7 mouse cellular contexts compared by ENCODE assay signal in genomic region chr9:118924554-118925085, GRCm38 (mm10). TPM values are rescaled to one million over a fixed set of nuclear protein-coding genes. Genes with fewer than 3 reads are reported as not detected.
A peak's percentile ranks its signal among the peaks of the same experiment; 100 is the strongest.
DNase-seq lines count a peak whose midpoint lies in the region; ATAC-seq and TF ChIP-seq lines count a peak whose summit lies in the region.

No protein-coding gene starts in this region.

- no peaks in the 10 kb centered on the region for H3K36me3 ChIP-seq in lung, embryonic 15.5 days
- no peaks in the 10 kb centered on the region for H3K36me3 ChIP-seq in forebrain, embryonic 10.5 days (replicated peaks)
- H3K36me3 ChIP-seq in limb, embryonic 10.5 days, result no peaks in the 10 kb centered on the region
- no peaks in the 10 kb centered on the region for H3K36me3 ChIP-seq in small intestine, adult 2 months (ENCODE audit: control insufficient read depth, insufficient read depth, low read length)

- peaks cover 39% of the 10 kb centered on the region for H3K4me1 ChIP-seq in lung, embryonic 15.5 days
- peaks cover 52% of the 10 kb centered on the region for H3K4me1 ChIP-seq in forebrain, embryonic 10.5 days
- peaks cover 55% of the 10 kb centered on the region for H3K4me1 ChIP-seq in limb, embryonic 10.5 days
- H3K4me1 ChIP-seq in small intestine, adult 2 months (ENCODE audit: control insufficient read depth, insufficient read depth, insufficient read length, low read length), result peaks cover 18% of the 10 kb centered on the region

- H3K9ac ChIP-seq in lung, embryonic 15.5 days, result peak overlapping the region; percentile 53; the same call in 1 of the 2 replicates

- no peaks in the 10 kb centered on the region for H3K27me3 ChIP-seq in lung, embryonic 15.5 days
- H3K27me3 ChIP-seq in forebrain, embryonic 10.5 days (ENCODE audit: poor library complexity, severe bottlenecking), result peaks cover 36% of the 10 kb centered on the region
- H3K27me3 ChIP-seq in limb, embryonic 10.5 days (ENCODE audit: low read depth, poor library complexity, severe bottlenecking), result peaks cover 25% of the 10 kb centered on the region
- H3K27me3 ChIP-seq in small intestine, adult 2 months (ENCODE audit: control insufficient read depth, insufficient read depth, low read length), result no peaks in the 10 kb centered on the region

- ATAC-seq in lung, embryonic 15.5 days (ENCODE audit: borderline replicate concordance, extremely low read depth, low FRiP score, low TSS enrichment), result no peak

- no peak for DNase-seq in lung, postnatal 10 days
- DNase-seq in forebrain, embryonic 10.5 days (ENCODE audit: extremely low spot score, low spot score), result no peak
- no peak for DNase-seq in limb, embryonic 10.5 days (ENCODE audit: low spot score)
- DNase-seq in spleen, postnatal 14 days (ENCODE audit: low spot score in 2 of 2), result no peak
- no peak for DNase-seq in layer of hippocampus, adult 18-20 months (ENCODE audit: low spot score in 2 of 2)

- no peak for TF ChIP-seq CTCF in small intestine, adult 2 months (IDR thresholded peaks at IDR 0.05; ENCODE audit: extremely low read depth, insufficient read length, insufficient replicate concordance, low read depth, low read length)

- WGBS in lung, embryonic 15.5 days, result 15% methylated on average over 16 of the region's 16 CpGs
- 13% methylated on average over 15 of the region's 16 CpGs for WGBS in forebrain, embryonic 10.5 days
- WGBS in limb, embryonic 10.5 days, result 8% methylated on average over 15 of the region's 16 CpGs
- 46% methylated on average over 16 of the region's 16 CpGs for WGBS in small intestine, adult 2 months

- peak overlapping the region; percentile 88 for H3K4me2 ChIP-seq in lung, embryonic 15.5 days

- no peak for TF ChIP-seq POLR2A in small intestine, adult 2 months (IDR thresholded peaks at IDR 0.05; ENCODE audit: low read depth, low read length)

- no peaks in the 10 kb centered on the region for H3K9me3 ChIP-seq in lung, embryonic 15.5 days
- no peaks in the 10 kb centered on the region for H3K9me3 ChIP-seq in forebrain, embryonic 10.5 days
- H3K9me3 ChIP-seq in limb, embryonic 10.5 days (replicated peaks), result no peaks in the 10 kb centered on the region

- peak overlapping the region; percentile 89 for H3K27ac ChIP-seq in lung, embryonic 15.5 days
- H3K27ac ChIP-seq in forebrain, embryonic 10.5 days, result peak overlapping the region; percentile 91
- H3K27ac ChIP-seq in limb, embryonic 10.5 days, result peak overlapping the region; percentile 91
- H3K27ac ChIP-seq in small intestine, adult 2 months (ENCODE audit: insufficient read depth, low read depth, low read length), result no peak overlapping the region

- peak overlapping the region; percentile 86 for H3K4me3 ChIP-seq in lung, embryonic 15.5 days
- peak overlapping the region; percentile 83 for H3K4me3 ChIP-seq in forebrain, embryonic 10.5 days
- peak overlapping the region; percentile 90 for H3K4me3 ChIP-seq in limb, embryonic 10.5 days
- peak overlapping the region; percentile 92; the same call in 1 of the 2 replicates for H3K4me3 ChIP-seq in small intestine, adult 2 months (ENCODE audit: low read depth, low read length)

RNA-seq across cellular contexts. Expression of gene Ctdspl, which starts 1.6 kb away (rescaled TPM):
- polyA plus RNA-seq in lung, embryonic 15.5 days (2015; fragmentation: Nextera tagmentation; extraction: Ambion mirVana), result 19.0 and 22.2 TPM in 2 replicates
- polyA plus RNA-seq in forebrain, embryonic 10.5 days (2016; fragmentation: Nextera tagmentation; extraction: Ambion mirVana), result 7.2 and 7.3 TPM in 2 replicates
- polyA plus RNA-seq in limb, embryonic 10.5 days (2016; fragmentation: Nextera tagmentation; extraction: Ambion mirVana), result 8.8 and 11.6 TPM in 2 replicates
- 8.9 and 29.3 TPM in 2 replicates for polyA plus RNA-seq in small intestine, adult 2 months (2012; rRNA removed)
- 10 to 100 TPM; 25.1 to 27.1 TPM for total RNA-seq in layer of hippocampus, adult 18-20 months (2021)
